Mouse (Mus musculus): ENCODE data around the gene Jag1. TPM values are rescaled to one million over a fixed set of nuclear protein-coding genes. Genes with fewer than 3 reads are reported as not detected.
A peak's percentile ranks its signal among the peaks of the same experiment; 100 is the strongest.

The Jag1 gene
- polyA plus RNA-seq, 1 experiment from 2014 or later: 1.1 TPM

DNA sequence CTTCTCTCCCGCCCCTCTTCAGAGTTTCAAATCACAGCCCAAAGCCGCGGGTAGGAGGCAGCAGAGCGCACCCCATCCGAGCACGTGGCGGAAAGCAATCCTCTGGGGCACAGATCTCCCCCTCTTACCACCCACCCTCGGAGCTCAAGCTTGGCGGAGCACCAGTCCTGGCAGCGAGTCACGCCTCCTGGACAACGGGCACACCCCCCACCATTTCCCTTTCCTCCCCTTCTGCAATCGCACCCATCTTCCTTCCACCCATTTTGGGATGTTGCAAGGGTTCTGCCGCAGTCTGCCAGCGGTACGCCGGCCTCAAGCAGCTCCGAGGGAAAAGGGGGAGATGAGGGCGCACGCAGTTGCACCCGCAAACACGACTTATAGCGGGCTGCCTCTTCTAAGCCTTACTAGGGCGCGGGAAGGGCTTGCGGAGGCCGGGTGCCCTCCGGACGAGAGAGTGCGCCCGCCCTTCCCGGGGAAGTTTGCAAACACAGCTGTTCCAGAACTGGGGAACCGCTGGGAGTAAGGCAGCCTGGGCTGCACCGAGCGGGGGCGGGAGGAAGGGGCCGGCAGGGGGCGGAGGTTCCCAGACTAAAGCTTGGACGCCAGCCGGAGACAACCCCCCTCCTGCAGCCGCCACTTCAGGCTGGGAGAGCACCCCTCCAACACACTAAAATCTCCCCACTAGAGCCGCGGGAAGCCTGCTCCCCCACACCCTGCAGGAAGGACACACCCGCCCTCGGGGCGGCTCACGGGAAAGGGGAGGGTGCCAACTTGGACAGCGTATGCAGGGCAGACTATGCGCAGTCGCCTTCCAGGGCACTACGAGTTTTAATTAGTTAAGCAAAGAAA lies 2.0 kb downstream of the Jag1 start:
- ATAC-seq (peak; percentile 7), DNase-seq (peak; percentile 71)
- TF ChIP-seq EP300 (IDR thresholded peaks at IDR 0.05; ENCODE audit: low read depth) (no peak), CTCF (IDR thresholded peaks at IDR 0.05; ENCODE audit: low read depth) (peak; percentile 70)
- Histone ChIP-seq H3K27me3 (ENCODE audit: insufficient read depth, low read length) (peaks cover 17% of the 10 kb centered on the region), H3K9ac (replicated peaks) (peak overlapping the region; percentile 50), H3K4me3 (ENCODE audit: low read depth, low read length) (peak overlapping the region; percentile 72), H3K4me1 (ENCODE audit: insufficient read depth) (peaks cover 18% of the 10 kb centered on the region), H3K4me2 (ENCODE audit: low read depth, low read length) (peak overlapping the region; percentile 82), H3K9me3 (ENCODE audit: low read length) (no peaks in the 10 kb centered on the region), H3K27ac (ENCODE audit: low read depth) (peak overlapping the region; percentile 67), H3K36me3 (replicated peaks; ENCODE audit: insufficient read depth, low read length) (no peaks in the 10 kb centered on the region)
- WGBS (ENCODE audit: insufficient replicate concordance): 2% methylated on average over 51 of the region's 51 CpGs

DNA sequence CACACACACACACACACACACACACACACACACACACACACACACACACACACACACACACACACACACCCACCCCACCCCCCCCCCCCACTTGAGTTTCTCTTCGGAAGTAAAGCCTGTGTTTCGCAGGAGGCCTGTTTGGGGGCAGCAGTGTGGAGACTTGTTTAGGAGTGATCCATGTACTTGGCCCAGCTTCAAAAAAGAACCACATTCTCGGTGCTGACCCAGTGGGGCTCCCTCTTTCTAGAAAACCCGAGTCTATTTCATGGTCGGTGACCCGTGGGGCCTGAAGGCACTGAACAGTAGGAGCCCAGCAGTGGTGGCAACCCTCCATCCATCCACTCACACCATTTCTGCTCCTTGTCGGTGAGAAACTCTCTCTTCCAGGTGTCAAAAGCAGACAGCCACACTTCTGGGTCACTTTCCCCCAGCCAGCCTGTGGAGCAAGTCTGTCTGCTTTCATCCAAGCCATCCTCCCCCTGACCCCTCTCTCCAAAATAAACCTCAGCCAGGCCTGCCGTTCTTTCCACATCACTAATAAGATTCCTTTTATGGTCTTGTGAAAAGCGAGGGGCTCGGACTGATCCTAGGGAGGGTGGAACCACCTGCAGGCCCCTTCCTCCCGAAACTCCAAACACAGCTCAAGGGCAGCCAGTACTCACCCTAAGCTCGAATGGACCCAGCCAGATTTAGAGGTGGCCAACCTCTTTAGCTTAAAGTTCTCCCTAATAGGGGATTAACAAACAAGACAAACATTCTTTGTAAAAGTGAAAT lies 3.0 kb downstream of the Jag1 start:
- Histone ChIP-seq H3K36me3 (replicated peaks; ENCODE audit: insufficient read depth, low read length) (no peaks in the 10 kb centered on the region), H3K27ac (ENCODE audit: low read depth) (no peak overlapping the region), H3K9ac (replicated peaks) (no peak overlapping the region), H3K4me3 (ENCODE audit: low read depth, low read length) (peak overlapping the region; percentile 72), H3K27me3 (ENCODE audit: insufficient read depth, low read length) (peaks cover 17% of the 10 kb centered on the region), H3K9me3 (ENCODE audit: low read length) (no peaks in the 10 kb centered on the region), H3K4me1 (ENCODE audit: insufficient read depth) (peaks cover 18% of the 10 kb centered on the region), H3K4me2 (ENCODE audit: low read depth, low read length) (peak overlapping the region; percentile 82)
- WGBS (ENCODE audit: insufficient replicate concordance): 51% methylated on average over 11 of the region's 12 CpGs
- ATAC-seq: no peak
- DNase-seq: no peak
- no peak for TF ChIP-seq CTCF (IDR thresholded peaks at IDR 0.05; ENCODE audit: low read depth)
- TF ChIP-seq EP300 (IDR thresholded peaks at IDR 0.05; ENCODE audit: low read depth): no peak

DNA sequence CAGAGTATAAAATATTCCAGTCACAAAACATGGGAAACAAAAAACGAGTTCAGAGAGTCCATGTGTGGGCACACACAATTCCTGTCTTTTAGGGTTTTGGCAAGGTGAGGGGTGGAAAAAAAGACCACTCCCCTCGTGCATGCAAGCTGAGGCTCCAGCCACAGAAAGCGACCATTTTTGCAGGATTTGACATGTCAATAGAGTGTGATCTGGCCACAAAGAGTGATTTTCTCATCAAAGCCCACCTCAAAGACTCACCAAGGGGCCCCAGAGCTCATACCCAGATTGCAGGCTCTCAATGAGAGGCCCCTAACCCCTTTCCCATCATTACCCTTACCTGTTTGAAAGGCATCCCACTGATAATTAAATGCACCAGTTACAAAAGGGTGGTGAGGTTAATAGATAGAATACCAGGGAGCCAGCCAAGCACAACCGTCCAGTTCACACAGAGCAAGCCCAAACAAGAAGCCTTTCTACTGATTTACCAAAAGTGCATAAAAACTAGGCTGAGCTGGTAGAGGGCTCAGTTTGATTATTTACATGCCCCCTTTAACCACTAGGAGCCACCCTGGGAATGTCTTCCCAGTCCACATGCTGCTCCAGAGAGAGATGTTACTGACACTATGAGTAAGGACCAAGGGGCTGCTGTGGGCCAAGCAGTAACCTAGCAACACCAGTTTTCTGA lies 6.1 kb downstream of the Jag1 start:
- Histone ChIP-seq H3K4me1 (ENCODE audit: insufficient read depth) (peaks cover 9% of the 10 kb centered on the region), H3K4me3 (ENCODE audit: low read depth, low read length) (no peak overlapping the region), H3K9me3 (ENCODE audit: low read length) (no peaks in the 10 kb centered on the region), H3K4me2 (ENCODE audit: low read depth, low read length) (no peak overlapping the region), H3K27ac (ENCODE audit: low read depth) (no peak overlapping the region), H3K27me3 (ENCODE audit: insufficient read depth, low read length) (peaks cover 12% of the 10 kb centered on the region), H3K36me3 (replicated peaks; ENCODE audit: insufficient read depth, low read length) (no peaks in the 10 kb centered on the region), H3K9ac (replicated peaks) (no peak overlapping the region)
- whole genome bisulfite sequencing (ENCODE audit: insufficient replicate concordance): 56% methylated on average over 4 of the region's 4 CpGs
- no peak for ATAC-seq
- TF ChIP-seq CTCF (IDR thresholded peaks at IDR 0.05; ENCODE audit: low read depth) (no peak), EP300 (IDR thresholded peaks at IDR 0.05; ENCODE audit: low read depth) (no peak)
- DNase-seq: no peak

- Histone ChIP-seq H3K9ac (replicated peaks) (no peak overlapping the region), H3K36me3 (replicated peaks; ENCODE audit: insufficient read depth, low read length) (no peaks in the 10 kb centered on the region), H3K27ac (ENCODE audit: low read depth) (no peak overlapping the region), H3K9me3 (ENCODE audit: low read length) (no peaks in the 10 kb centered on the region), H3K4me3 (ENCODE audit: low read depth, low read length) (no peak overlapping the region), H3K4me1 (ENCODE audit: insufficient read depth) (peaks cover 6% of the 10 kb centered on the region), H3K27me3 (ENCODE audit: insufficient read depth, low read length) (peaks cover 5% of the 10 kb centered on the region), H3K4me2 (ENCODE audit: low read depth, low read length) (no peak overlapping the region)
- ATAC-seq (no peak), DNase-seq (no peak)
- TF ChIP-seq CTCF (IDR thresholded peaks at IDR 0.05; ENCODE audit: low read depth): no peak
- TF ChIP-seq EP300 (IDR thresholded peaks at IDR 0.05; ENCODE audit: low read depth): no peak
- WGBS (ENCODE audit: insufficient replicate concordance): 51% methylated on average over 15 of the region's 15 CpGs
These were observed 6.9 kb downstream of the Jag1 start for GRCm38 (mm10) chr2:137109321-137110213.

DNA sequence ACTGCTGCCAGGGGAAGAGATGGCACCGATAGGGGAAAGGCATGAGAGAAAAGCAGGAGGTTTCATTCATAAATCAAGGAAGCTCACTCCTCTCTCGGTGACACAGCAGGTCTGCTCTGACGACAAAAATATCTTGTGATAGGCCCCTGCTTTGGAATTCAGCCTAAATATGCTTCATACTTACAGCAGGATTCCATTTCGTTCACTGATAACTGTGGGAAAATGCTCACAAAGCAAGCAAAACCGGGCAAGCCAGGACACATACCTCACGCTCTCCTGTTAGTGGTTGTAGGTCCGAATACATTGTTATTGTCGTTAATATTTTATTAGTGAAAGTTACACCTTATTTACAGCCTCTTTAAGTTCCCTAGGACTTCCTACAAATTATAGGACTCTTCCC lies 8.5 kb downstream of the Jag1 start:
- ATAC-seq (no peak), DNase-seq (no peak)
- Histone ChIP-seq H3K4me2 (ENCODE audit: low read depth, low read length) (no peak overlapping the region), H3K27me3 (ENCODE audit: insufficient read depth, low read length) (no peaks in the 10 kb centered on the region), H3K9ac (replicated peaks) (no peak overlapping the region), H3K4me3 (ENCODE audit: low read depth, low read length) (no peak overlapping the region), H3K9me3 (ENCODE audit: low read length) (no peaks in the 10 kb centered on the region), H3K27ac (ENCODE audit: low read depth) (no peak overlapping the region), H3K36me3 (replicated peaks; ENCODE audit: insufficient read depth, low read length) (no peaks in the 10 kb centered on the region), H3K4me1 (ENCODE audit: insufficient read depth) (no peaks in the 10 kb centered on the region)
- TF ChIP-seq EP300 (IDR thresholded peaks at IDR 0.05; ENCODE audit: low read depth) (no peak), CTCF (IDR thresholded peaks at IDR 0.05; ENCODE audit: low read depth) (no peak)
- WGBS (ENCODE audit: insufficient replicate concordance): 68% methylated on average over 8 of the region's 8 CpGs

Measured in liver, postnatal 0 days (tissue).